Mouse (Mus musculus): ENCODE data around the gene Btbd9.
"Not testable (repeated sequence)": the region's sequence is repeated elsewhere in the genome, so short reads cannot be mapped to it uniquely, and the experiment has no call there.

Gene Btbd9

DNA sequence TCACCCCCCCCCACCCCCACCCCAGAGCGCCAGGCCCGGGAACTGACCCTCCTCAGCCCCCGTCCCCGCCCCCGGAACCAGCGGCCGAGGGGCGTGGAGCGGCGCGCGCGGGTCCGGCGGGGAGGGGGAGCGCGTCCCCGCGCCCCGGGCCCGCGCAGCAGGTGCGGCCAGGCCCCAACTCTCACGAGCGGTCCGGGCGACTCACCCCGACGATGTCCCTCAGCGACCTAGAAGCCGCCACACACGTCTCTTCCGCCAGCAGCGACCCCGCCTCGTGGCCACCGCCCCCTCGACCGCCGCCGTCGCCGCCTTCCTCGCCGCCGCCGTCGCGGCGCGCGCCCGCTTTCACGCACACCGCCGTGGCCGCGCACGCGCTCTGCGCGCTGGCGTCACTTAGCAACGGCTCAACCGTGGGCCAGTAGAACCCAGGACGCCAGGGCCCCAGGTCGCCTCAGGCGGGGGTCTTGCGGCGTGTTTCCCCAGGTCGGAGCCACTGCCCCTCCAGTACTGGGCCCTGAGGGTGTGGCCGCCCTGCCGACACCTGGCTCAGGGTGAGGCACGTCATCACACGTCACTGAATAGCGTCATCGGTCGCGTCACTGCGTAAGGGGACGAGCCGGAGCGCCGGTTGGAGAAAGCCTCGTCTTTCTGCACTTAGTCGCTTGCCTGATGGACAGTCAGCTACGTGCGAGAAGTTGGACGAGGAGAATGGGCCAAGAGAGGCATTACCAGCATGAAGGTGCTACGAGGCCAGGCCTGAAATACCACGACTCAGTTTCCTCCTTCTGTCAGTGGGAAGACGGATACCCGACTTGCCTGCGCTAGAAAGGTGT lies at the start of gene Btbd9:
Btbd9 (minus strand) TSS at position 548 of the 833 bp plus-strand sequence.
- DNase-seq (ENCODE audit: low spot score in 2 of 2) = peak; percentile 96

DNA sequence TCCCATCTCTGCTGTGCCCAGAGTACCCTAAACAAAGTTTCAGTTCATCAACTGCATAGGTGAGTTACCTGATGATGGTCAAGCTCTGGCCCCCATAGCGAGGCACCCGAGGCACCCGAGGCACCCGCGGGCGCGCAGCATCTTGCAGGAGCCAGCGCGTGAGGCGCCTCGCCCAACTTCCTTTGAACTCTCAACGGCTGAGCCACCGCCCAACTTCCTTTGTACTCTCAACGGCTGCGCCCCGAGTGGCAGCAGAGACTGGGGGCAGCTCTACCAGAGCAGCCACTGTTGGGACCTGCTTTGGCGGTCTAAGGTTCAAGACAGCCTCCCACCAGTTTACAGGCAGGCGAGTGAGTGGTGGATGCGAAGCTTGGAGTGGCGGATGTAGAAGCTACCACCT lies 47.8 kb upstream of the Btbd9 start, which contains the start of gene Dnah8:
Dnah8 (plus strand) TSS at position 223 of the 400 bp plus-strand sequence.
- not testable (repeated sequence) for DNase-seq (ENCODE audit: low spot score in 2 of 2)

DNA sequence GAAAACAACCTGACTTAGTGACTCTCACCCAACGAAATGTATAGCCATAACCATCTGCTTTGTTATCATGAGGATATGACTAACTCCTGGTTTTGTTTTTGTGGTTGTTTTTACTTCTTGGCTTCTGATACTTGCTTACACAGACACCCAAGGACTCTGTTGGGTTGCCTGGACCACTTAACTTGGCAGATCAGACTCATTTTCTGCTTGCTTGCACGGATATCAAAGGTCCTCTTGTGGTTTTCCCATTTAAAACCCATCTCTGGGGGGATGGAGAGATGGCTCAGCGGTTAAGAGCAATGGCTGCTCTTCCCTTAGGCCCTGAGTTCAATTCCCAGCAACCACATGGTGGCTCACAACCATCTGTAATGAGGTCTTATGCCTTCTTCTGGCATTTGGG lies 46.9 kb upstream of the Btbd9 start:
- DNase-seq (ENCODE audit: low spot score in 2 of 2) = no peak

DNA sequence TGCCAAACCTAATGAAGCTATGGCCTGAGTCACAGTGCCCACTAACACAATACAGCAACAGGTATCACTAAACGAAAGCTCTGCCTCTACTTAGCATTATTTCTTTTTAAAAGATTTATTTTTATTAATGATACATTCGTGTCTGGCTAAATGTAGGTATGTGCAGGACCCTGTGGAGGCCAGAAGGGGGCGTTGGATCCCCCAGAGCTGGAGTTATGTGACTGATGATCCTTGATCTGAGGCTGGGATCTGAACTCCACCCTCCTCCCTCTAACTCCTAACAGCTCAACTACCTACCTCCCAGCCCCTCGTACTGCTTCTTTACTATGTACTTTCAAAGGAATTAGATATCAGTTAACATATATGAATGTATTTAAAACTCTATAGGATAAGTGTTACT lies 45.2 kb upstream of the Btbd9 start:
- DNase-seq (ENCODE audit: low spot score in 2 of 2) = no peak

DNA sequence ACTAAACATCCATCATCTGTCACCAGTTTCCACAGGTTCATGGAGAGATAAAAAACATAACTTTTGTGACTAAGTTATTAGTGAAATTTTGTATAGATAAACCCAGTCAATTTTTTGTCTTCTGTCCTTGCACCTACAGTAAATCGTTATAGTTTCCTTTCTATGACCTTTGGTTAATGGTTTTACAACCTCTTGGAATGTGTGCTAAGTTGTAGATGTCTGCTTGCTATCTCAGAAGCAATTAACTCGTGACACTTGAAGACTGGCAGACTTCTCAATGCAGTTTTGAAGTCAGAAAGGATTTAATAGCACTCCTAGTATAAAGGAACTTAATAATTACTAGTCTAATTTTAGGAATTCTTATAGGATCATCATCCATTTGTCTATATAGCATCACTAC lies 44.3 kb upstream of the Btbd9 start:
- DNase-seq (ENCODE audit: low spot score in 2 of 2) = no peak

DNA sequence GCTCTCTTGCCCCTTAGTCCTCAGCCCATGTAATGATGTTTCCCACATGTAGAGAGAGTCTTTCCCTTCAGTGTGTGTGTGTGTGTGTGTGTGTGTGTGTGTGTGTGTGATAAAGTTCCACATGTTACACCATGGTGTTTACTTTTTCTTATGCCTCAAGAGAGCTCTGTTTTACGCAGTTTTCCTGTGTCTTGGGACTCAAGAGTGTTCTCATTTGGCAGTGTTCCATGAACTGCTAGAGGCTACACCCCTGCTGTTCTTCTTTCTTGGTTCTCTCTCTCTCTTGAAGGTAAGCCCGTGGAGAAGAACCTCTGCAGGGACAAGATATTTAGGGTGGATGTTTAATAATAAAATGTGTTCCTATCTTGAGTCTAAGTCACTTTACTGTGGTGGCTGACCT lies 42.9 kb upstream of the Btbd9 start:
- DNase-seq (ENCODE audit: low spot score in 2 of 2) = no peak

DNA sequence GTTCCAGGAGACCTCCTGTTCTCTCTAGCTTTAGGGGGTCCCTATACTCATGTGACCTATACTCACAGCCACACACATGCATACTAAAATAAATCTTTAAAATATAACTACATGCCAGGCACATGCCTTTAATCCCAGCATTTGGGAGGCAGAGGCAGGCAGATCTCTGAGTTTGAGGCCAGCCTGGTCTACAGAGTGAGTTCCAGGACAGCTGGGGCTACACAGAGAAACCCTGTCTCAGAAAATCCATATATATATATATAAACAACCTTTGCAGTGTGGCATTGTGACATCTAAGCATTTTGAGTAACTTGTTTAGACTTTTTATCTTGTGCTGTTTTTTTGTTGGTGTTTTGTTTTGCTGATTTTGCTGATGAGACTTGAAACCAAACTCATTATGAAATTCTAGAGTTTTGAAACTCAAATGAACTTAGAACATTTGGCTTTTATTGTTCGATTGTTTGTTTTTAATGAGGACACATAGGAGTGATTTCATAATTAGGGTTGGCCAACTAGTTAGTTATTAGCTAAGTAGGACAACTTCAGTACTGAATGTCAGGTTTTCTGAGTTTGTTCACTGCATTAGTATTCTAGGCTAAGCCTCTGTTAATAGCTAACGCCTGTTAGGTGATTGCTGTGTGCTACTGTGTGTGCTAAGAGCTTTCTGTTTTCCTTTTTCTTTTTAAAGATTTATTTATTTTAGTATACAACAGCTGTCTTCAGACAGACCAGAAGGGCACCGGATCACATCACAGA lies 42.0 kb upstream of the Btbd9 start:
- no peak for DNase-seq (ENCODE audit: low spot score in 2 of 2)

DNA sequence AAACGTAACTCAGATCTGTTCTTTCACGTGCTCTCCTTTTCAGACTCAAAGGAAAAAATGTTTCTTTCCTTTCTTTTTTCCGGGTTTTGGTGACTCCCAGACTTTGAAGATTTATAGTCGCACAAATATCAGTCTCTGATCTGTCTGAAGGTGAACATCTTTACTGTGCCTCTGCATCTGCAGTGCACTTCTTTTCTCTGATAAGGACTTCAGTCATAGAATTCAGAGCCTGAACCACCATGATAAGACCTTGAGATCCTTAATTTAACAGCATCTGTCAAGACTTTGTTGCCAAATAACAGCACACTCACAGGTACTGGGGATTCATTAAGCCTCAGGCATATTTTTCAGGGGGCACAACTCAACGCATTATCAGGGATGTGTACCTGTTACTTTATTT lies 39.9 kb upstream of the Btbd9 start:
- DNase-seq (ENCODE audit: low spot score in 2 of 2) = no peak

DNA sequence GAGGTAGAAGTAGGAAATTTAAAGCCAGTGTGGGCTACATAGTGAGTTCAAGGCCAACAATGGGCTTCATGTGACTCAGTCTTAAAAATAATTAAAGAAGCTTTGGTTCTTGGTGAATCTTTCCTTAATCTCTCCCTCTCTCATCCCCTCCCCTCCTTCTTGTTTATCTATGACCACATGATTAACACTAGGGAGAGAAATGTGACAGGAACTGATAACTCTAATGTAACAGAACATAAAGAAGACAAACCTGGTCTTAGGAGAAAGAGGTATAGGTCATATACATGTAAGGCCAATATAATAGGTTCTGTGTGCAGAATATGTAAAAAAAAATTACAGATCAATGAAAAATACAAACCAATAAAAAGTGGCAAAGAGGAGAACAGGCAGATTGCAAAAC lies 37.1 kb upstream of the Btbd9 start:
- no peak for DNase-seq (ENCODE audit: low spot score in 2 of 2)

DNA sequence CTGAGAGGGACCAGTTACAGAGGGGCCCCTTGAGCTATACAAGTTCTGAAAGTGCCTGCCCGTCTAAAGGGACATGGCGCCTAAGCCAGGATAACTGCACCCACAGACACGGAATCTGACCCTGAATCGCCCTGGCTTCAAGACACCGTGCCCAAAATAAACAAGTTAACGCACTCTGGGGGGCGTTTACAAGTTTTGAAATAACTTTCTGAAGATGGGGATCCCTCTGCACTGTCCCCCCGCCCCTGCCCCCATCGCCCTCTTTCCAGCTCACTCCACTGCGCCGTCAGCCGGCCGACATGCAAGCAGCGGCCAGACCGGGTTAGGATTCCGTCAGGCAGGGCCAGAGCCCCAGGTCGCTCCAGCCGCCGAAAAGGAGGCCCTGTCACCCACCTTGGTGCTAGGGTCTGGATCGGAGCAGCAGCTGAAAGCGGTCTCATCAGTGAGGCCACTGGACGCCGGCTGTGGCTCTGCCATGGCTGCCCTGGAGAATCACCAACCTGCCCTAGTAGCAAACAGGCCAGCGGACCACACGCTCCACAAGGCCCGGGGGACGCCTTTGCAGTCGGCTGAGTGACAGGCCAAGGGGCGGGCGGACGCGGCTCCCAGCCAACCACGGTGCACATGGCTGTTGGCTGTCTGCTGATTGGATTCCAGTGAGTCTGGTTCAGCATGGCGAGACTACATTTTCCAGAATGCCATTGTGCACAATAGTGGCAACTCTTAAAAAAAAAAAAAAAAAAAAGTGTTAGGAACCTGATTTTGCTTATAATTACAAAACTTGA lies 36.0 kb upstream of the Btbd9 start:
- DNase-seq (ENCODE audit: low spot score in 2 of 2) = peak; percentile 100

DNA sequence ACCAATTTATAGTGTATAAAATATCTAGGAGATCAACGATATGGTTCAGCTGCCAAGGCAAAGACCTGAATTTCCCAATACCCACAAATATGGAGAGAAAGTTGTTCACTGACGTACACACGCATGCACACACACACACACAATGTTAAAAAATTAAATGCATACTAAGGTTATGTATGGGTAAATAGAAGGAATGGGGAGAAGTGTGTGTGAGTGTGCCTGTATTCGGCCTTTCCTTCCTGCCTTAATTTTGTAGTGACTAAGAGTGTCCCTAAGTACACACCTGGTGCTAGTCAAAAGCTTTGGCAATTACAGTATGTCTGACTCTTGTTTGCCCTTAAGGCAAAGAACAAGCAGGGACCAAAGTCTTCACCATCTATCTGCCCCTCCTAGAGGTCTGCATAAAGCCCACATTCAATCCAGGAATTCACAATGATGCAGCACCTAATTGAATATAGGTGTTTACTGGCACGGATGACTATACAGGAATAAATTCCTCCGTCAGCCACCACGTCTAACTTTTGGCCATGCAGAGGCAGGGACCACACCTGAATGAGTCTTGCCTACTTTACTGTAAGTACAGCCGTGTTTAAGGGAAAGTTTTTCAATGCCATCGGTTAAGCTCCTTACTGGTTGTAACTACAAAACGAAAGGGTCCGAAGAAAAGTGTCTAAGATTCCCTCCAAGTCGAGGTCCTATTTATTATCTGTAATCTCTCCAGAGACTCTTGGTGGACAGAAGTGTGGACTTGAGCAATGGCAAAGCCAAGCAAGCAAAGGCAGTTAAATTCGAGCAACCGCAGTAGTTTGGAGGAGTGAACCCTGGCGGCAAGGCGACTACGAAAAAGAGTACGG lies 35.2 kb upstream of the Btbd9 start:
- peak in 1 of 2 experiments; percentile 16 for DNase-seq (ENCODE audit: low spot score in 2 of 2)

DNA sequence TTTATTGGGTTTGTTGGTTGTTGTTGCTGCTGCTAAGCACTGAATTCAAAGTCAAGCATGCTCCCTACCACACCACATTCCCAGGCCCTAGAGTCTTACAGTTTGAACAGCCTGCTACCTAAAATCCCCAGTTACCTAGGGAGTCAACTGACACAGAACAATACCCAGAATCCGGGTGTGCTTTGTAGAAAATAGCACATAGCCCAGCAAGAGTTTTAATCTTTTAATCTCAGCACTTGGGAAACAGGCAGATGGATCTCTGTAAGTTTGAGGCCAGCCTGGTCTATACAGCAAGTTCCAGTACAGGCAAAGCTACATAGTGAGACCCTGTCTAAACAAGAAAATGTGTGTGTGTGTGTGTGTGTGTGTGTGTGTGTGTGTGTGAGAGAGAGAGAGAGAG lies 34.5 kb upstream of the Btbd9 start:
- no peak for DNase-seq (ENCODE audit: low spot score in 2 of 2)

DNA sequence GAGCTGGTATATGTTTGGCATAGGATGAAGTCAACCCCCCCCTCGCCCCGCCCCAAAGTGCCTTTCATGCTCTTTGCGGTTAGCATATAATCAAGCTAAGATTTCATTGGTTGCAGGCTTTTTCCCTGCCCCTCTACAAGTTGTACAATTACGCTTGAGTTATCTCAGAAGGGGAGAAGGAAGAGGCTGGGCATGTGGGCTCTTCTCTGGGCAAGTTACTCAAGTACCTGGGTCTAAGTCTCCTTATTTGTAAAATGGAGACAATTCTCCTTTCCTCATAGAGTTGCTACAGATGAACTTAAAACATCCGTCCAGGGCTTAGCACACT lies 33.7 kb upstream of the Btbd9 start:
- no peak for DNase-seq (ENCODE audit: low spot score in 2 of 2)

DNA sequence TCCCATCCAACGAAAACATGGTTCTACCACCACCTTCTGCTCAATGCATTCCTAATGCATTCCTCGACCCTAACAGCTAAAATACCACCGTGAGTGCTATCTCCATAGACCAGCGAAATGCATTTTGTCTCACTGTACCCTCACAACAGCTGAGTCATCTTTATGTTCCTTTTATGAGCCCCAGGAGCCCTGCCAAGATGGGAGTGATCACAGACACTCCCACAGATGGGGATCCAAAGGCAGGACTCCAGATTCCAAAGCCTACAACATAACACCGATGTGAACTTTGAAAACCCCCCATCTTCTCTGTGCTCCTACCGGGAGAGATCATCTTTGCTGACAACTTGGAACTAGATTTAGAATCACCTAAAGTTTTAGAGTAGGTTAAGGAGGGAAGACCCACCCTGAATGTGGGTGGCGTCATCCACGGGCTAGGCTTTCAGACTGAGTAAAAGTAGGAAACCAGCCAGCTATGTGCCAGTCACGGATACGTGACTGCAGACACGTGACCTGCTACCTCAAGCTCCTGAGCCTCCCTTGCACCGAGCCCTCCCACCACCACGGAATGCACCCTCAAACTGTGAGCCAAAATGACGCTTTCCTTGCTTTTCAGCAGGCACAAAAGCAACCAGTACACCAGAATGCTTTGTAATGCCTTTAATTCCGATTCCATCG lies 33.2 kb upstream of the Btbd9 start:
- DNase-seq (ENCODE audit: low spot score in 2 of 2) = no peak

DNA sequence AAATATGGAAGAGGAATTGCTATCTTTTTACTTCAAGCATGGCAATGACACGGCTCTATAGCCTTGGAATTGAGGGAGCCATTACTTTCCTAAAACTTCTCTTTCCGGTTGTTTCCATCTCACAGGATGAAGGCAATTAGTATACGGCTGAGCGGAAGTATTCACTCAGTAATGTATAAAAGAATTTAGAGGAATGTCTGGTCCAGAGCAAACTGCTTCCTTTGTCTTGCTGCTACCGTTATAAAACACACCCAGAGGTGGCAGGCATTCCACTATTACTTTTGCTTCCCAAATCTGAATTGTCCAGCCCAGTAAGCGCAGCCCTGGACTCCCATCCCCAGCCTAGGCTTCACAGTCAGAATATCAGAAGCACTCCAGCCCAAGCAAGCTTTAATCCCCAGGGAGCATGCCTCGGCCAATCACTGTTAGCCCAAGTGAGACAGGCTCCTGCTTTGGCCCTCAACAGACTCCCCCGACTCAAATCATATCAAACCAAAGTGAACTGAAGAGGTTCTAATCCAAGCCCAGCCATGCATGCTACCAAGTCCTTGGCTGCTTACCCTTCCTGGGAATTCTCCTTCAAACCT lies 31.7 kb upstream of the Btbd9 start:
- no peak for DNase-seq (ENCODE audit: low spot score in 2 of 2)

DNA sequence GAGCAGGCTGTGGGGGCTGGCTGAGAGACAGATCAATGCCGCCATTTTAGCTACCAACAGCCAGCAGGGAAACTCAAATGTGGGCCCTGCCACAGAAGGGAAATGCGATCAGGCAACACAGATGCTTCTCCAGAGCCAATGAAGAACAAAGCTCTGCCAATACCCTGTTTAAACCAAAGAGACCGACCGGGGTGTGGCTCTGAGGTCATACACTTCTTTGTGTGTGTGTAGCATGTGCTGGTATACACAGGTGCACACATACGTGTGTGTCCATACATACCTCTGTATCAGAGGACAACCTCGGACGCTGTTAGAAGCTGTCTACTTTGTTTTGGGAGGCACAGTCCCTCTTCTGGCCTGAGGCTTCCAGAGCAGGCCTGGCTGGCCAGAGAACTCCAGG lies 31.0 kb upstream of the Btbd9 start:
- no peak for DNase-seq (ENCODE audit: low spot score in 2 of 2)

DNA sequence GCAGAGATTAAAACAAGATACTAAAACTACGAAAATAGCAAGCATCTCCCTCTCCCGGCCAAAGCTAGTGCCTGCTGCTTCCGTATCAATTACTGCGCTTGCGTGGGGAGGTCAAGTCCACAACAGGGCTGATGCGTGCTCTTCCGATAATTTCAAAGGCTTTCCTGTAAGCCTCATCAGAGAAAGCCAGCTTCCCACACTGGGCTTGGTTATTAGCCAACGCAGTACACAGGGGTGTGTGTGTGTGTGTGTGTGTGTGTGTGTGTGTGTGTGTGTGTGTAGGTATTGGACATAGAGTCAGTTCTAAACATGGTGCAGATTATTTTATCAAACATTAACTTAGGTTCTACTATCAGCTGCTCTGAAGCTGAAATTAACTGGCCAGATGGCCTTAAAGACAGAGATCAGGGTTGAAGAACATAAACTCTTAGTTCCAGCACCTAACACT lies 30.4 kb upstream of the Btbd9 start:
- no peak for DNase-seq (ENCODE audit: low spot score in 2 of 2)

DNA sequence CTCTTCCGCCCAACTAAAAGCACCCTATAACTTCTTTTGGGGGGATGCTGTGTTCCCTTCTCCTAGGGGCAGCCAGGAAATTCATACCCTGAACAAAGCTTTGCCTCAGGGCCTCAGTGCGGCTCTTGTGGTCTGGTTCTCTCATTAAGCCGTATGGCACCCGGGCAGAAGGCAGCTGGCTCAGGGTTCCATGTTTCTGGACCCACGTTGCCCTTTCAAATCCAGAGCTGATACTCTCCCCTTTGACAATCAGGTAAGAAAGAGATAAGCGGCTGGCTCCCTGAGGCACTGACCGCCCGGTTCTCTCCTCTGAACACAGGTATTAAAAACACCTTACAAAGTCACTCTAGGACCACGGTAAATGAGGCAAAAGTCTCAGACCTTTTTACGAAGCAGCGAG lies 29.9 kb upstream of the Btbd9 start:
- DNase-seq (ENCODE audit: low spot score in 2 of 2) = no peak

DNA sequence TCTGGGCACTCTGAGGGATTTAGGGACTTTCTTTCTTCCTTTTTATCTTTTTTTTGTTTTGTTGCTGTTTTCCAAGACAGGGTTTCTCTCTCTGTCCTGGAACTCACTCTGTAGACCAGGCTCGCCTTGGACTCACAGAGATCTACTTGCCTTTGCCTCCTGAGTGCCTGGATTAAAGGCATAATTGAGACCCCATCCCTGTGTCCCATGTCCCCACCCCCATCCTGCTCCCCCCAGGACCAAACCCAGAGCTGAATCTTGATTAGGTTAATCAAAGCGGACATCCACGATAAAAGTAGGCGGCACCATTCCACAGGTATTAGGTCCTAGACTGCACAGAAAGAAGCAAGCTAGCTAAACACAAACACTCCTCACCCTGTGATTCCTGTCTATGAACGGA lies 28.7 kb upstream of the Btbd9 start:
- DNase-seq (ENCODE audit: low spot score in 2 of 2) = no peak

DNA sequence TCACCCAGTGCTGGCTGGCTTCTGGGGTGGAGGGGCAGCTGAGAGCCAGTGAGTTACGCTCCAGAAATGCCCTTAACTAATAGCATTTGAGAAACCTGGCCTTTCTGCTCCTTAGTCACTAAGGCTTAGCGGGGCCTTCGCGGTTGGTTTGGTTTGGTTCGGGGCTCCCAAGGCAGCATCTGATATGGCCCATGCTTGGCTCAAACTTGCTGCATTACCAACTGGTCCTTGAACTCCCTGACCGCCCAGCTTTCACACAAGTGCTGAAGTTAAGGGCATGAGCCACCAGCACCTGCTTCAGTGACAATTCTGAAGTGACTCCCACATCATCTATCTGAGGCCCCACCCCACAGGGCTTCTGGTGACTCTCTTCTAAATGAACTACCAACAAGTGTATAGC lies 28.0 kb upstream of the Btbd9 start:
- DNase-seq (ENCODE audit: low spot score in 2 of 2) = no peak

DNA sequence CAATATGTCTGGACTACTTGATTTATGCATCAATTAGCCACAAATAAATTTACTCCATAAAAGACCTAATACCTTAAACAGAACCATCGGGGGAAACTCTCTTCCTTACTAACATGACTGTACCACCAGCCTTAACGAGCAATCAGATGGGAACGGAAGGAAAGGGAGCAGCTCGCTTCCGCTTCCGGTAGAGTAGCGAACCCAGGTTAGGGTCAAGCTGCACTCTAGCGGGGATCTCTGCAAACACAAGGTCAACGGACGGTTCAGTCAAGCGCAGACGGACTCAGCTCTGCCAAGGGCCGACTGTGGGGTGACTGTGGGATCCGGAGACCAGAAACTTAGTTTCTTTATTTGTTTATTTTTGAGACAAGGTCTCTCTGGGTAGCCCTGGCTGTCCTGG lies 25.9 kb upstream of the Btbd9 start:
- DNase-seq (ENCODE audit: low spot score in 2 of 2) = no peak

Measured in heart, adult 9 months (tissue).